Mouse (Mus musculus): ENCODE results near the gene Rps11. TPM values are rescaled to one million over a fixed set of nuclear protein-coding genes. Genes with fewer than 3 reads are reported as not detected.

Rps11 gene
- polyA plus RNA-seq, 1 experiment: 310 TPM

GRCm38 (mm10) chr7:45076501-45076900, 47.7 kb downstream of the Rps11 start:
- no peak for TF ChIP-seq POLR2A (IDR thresholded peaks at IDR 0.05; ENCODE audit: low read depth, low read length)
- no peak for TF ChIP-seq CTCF (conservative IDR thresholded peaks at IDR 0.05; ENCODE audit: insufficient read depth, insufficient read length, low read depth, low read length)
- DNase-seq: no peak
- no peaks in the 10 kb centered on the region for H3K4me1 ChIP-seq (ENCODE audit: control insufficient read depth, insufficient read depth, low read length)
- no peak overlapping the region for H3K27ac ChIP-seq (ENCODE audit: insufficient read depth, low read depth, low read length)
- H3K36me3 ChIP-seq (ENCODE audit: control insufficient read depth, insufficient read depth, low read length): no peaks in the 10 kb centered on the region
- WGBS: 92% methylated on average over 30 of the region's 30 CpGs
- no peak overlapping the region for H3K4me3 ChIP-seq (ENCODE audit: insufficient read depth, low read depth, low read length)
- no peaks in the 10 kb centered on the region for H3K27me3 ChIP-seq (replicated peaks; ENCODE audit: control insufficient read depth, insufficient read depth, low read length)

DNA sequence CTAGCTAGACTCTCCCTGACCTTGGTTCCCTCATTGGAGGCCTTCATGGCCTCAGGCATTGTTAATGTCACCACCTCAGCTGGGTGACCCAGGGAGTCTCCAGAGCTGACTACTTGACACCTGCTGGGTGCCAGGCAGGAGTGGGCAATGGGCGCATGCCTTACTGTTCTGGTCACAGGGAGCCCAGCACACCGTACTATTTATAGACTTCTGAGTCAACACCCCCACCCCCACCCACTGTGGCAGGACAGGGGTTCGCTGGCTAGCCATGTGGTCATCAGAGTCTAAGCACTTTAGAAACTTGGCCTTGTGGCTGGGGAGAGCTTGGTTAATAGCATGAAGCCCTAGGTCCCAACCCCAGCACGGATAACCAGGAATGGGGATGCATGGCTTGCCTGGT, 48.8 kb downstream of the Rps11 start:
- Histone ChIP-seq H3K27ac (ENCODE audit: insufficient read depth, low read depth, low read length) (peak overlapping the region; percentile 3; the same call in 1 of the 2 replicates), H3K4me3 (ENCODE audit: insufficient read depth, low read depth, low read length) (no peak overlapping the region), H3K4me1 (ENCODE audit: control insufficient read depth, insufficient read depth, low read length) (no peaks in the 10 kb centered on the region), H3K27me3 (replicated peaks; ENCODE audit: control insufficient read depth, insufficient read depth, low read length) (no peaks in the 10 kb centered on the region), H3K36me3 (ENCODE audit: control insufficient read depth, insufficient read depth, low read length) (no peaks in the 10 kb centered on the region)
- no peak for DNase-seq
- TF ChIP-seq POLR2A (IDR thresholded peaks at IDR 0.05; ENCODE audit: low read depth, low read length): no peak
- no peak for TF ChIP-seq CTCF (conservative IDR thresholded peaks at IDR 0.05; ENCODE audit: insufficient read depth, insufficient read length, low read depth, low read length)
- WGBS: 34% methylated on average over 4 of the region's 4 CpGs

GRCm38 (mm10) chr7:45073949-45074348, 50.3 kb downstream of the Rps11 start:
- no peak for TF ChIP-seq POLR2A (IDR thresholded peaks at IDR 0.05; ENCODE audit: low read depth, low read length)
- Histone ChIP-seq H3K4me1 (ENCODE audit: control insufficient read depth, insufficient read depth, low read length) (no peaks in the 10 kb centered on the region), H3K27ac (ENCODE audit: insufficient read depth, low read depth, low read length) (no peak overlapping the region), H3K4me3 (ENCODE audit: insufficient read depth, low read depth, low read length) (no peak overlapping the region), H3K27me3 (replicated peaks; ENCODE audit: control insufficient read depth, insufficient read depth, low read length) (no peaks in the 10 kb centered on the region), H3K36me3 (ENCODE audit: control insufficient read depth, insufficient read depth, low read length) (no peaks in the 10 kb centered on the region)
- no peak for DNase-seq
- WGBS: 91% methylated on average over 12 of the region's 12 CpGs

GRCm38 (mm10) chr7:45073171-45073707, 51.0 kb downstream of the Rps11 start:
- Histone ChIP-seq H3K27ac (ENCODE audit: insufficient read depth, low read depth, low read length) (no peak overlapping the region), H3K27me3 (replicated peaks; ENCODE audit: control insufficient read depth, insufficient read depth, low read length) (no peaks in the 10 kb centered on the region), H3K4me3 (ENCODE audit: insufficient read depth, low read depth, low read length) (no peak overlapping the region), H3K4me1 (ENCODE audit: control insufficient read depth, insufficient read depth, low read length) (no peaks in the 10 kb centered on the region), H3K36me3 (ENCODE audit: control insufficient read depth, insufficient read depth, low read length) (no peaks in the 10 kb centered on the region)
- WGBS: 79% methylated on average over 7 of the region's 7 CpGs
- TF ChIP-seq POLR2A (IDR thresholded peaks at IDR 0.05; ENCODE audit: low read depth, low read length) (no peak), CTCF (conservative IDR thresholded peaks at IDR 0.05; ENCODE audit: insufficient read depth, insufficient read length, low read depth, low read length) (no peak)
- no peak for DNase-seq

Other genes with a start within 250 kb of the Rps11 start
- 164 and 181 TPM in 2 replicates for gene Med25, start 231.7 kb downstream of the Rps11 start, polyA plus RNA-seq (2012; rRNA removed)
- 59.2 and 70.9 TPM in 2 replicates for gene Fuz, start 228.4 kb downstream of the Rps11 start, polyA plus RNA-seq (2012; rRNA removed)
- 58.0 and 70.6 TPM in 2 replicates for gene Ap2a1, start 194.9 kb downstream of the Rps11 start, polyA plus RNA-seq (2012; rRNA removed)
- gene Tsks, start 181.2 kb downstream of the Rps11 start, polyA plus RNA-seq (2012; rRNA removed): 0.11 and 0.65 TPM in 2 replicates
- 5.6 and 8.5 TPM in 2 replicates for gene Cpt1c, start 149.6 kb downstream of the Rps11 start, polyA plus RNA-seq (2012; rRNA removed)
- 89.9 and 95.4 TPM in 2 replicates for gene Prmt1, start 137.9 kb downstream of the Rps11 start, polyA plus RNA-seq (2012; rRNA removed)
- 105 and 107 TPM in 2 replicates for gene Irf3, start 126.8 kb downstream of the Rps11 start, polyA plus RNA-seq (2012; rRNA removed)
- gene Bcl2l12, start 125.7 kb downstream of the Rps11 start, polyA plus RNA-seq (2012; rRNA removed): 20.0 and 21.4 TPM in 2 replicates
- gene Scaf1, start 108.1 kb downstream of the Rps11 start, polyA plus RNA-seq (2012; rRNA removed): 38.8 and 41.1 TPM in 2 replicates
- gene Rras, start 106.5 kb downstream of the Rps11 start, polyA plus RNA-seq (2012; rRNA removed): 82.3 and 84.1 TPM in 2 replicates
- 7.1 and 9.1 TPM in 2 replicates for gene Prr12, start 71.6 kb downstream of the Rps11 start, polyA plus RNA-seq (2012; rRNA removed)
- 60.4 and 67.6 TPM in 2 replicates for gene Nosip, start 62.0 kb downstream of the Rps11 start, polyA plus RNA-seq (2012; rRNA removed)
- 80.9 and 95.4 TPM in 2 replicates for gene Prrg2, start 61.8 kb downstream of the Rps11 start, polyA plus RNA-seq (2012; rRNA removed)
- 67.0 and 68.7 TPM in 2 replicates for gene Rcn3, start 32.2 kb downstream of the Rps11 start, polyA plus RNA-seq (2012; rRNA removed)
- gene Fcgrt, start 20.6 kb downstream of the Rps11 start, polyA plus RNA-seq (2012; rRNA removed): 240 and 244 TPM in 2 replicates
- 1,329 and 1,360 TPM in 2 replicates for gene Rpl13a, start 4.3 kb upstream of the Rps11 start, polyA plus RNA-seq (2012; rRNA removed)
- gene Gm45713, start 11.8 kb upstream of the Rps11 start, polyA plus RNA-seq (2012; rRNA removed): 5.6 TPM in 2 replicates
- 36.8 and 37.7 TPM in 2 replicates for gene Flt3l, start 12.0 kb upstream of the Rps11 start, polyA plus RNA-seq (2012; rRNA removed)
- 80.3 and 84.9 TPM in 2 replicates for gene Pih1d1, start 29.9 kb upstream of the Rps11 start, polyA plus RNA-seq (2012; rRNA removed)
- 106 and 119 TPM in 2 replicates for gene Aldh16a1, start 30.1 kb upstream of the Rps11 start, polyA plus RNA-seq (2012; rRNA removed)
- not detected in 2 replicates for gene Slc17a7, start 39.5 kb upstream of the Rps11 start, polyA plus RNA-seq (2012; rRNA removed)
- not detected in 2 replicates for gene Gfy, start 55.1 kb upstream of the Rps11 start, polyA plus RNA-seq (2012; rRNA removed)
- gene Pth2, start 56.6 kb upstream of the Rps11 start, polyA plus RNA-seq (2012; rRNA removed): not detected in 2 replicates
- 0.04 and 0.05 TPM in 2 replicates for gene Ccdc155, start 80.5 kb upstream of the Rps11 start, polyA plus RNA-seq (2012; rRNA removed)
- 0.39 and 0.54 TPM in 2 replicates for gene Dkkl1, start 87.7 kb upstream of the Rps11 start, polyA plus RNA-seq (2012; rRNA removed)
- gene Tead2, start 91.3 kb upstream of the Rps11 start, polyA plus RNA-seq (2012; rRNA removed): 10.0 and 13.2 TPM in 2 replicates
- gene Cd37, start 114.7 kb upstream of the Rps11 start, polyA plus RNA-seq (2012; rRNA removed): 7.9 and 30.1 TPM in 2 replicates
- gene Slc6a16, start 116.6 kb upstream of the Rps11 start, polyA plus RNA-seq (2012; rRNA removed): 0.05 TPM in 1 of 2 replicates, not detected in the other
- gene Slc6a21, start 153.1 kb upstream of the Rps11 start, polyA plus RNA-seq (2012; rRNA removed): 0.14 and 0.19 TPM in 2 replicates
- 17.9 and 18.2 TPM in 2 replicates for gene Trpm4, start 209.3 kb upstream of the Rps11 start, polyA plus RNA-seq (2012; rRNA removed)
- 0.14 and 3.2 TPM in 2 replicates for gene Hrc, start 210.9 kb upstream of the Rps11 start, polyA plus RNA-seq (2012; rRNA removed)
- gene Ppfia3, start 242.6 kb upstream of the Rps11 start, polyA plus RNA-seq (2012; rRNA removed): 0.50 and 0.64 TPM in 2 replicates
- 2.7 and 3.9 TPM in 2 replicates for gene Lin7b, start 246.1 kb upstream of the Rps11 start, polyA plus RNA-seq (2012; rRNA removed)

Data from kidney, adult 2 months (tissue).